Mouse (Mus musculus) lung, postnatal 0 days (tissue): Measurements from ENCODE around the gene Vps35l.

Experiments used
- CTCF ChIP-seq: IDR thresholded peaks from 2 replicates; pipeline ENCODE4 v1.5.1; 2016; ENCODE audit warnings: antibody characterized with exemption, mild to moderate bottlenecking
- EP300 ChIP-seq: IDR thresholded peaks from 2 replicates; pipeline ENCODE4 v1.6.1; 2016; ENCODE audit warnings: antibody characterized with exemption, mild to moderate bottlenecking, control low read depth

DNA sequence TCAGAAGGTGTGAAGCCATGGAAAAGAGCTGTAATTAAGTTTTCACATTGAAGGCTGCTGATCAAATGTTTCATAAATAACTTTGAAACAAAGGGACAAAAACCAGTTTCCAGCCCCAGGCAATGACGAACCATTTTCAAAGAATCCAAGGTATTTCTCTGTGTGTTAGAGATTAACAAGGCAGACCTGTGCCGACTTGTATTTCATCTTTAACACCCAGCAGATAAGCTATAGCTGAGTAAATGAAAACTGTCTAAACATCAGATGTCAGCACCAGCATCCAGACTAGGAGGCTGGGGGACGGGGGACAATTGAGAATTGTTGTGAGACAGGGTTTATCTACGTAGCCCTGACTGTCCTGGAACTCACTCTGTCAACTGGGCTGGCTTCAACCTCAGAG lies 143.9 kb downstream of the Vps35l start:
- TF ChIP-seq CTCF = no peak
- TF ChIP-seq EP300 = no peak
